Mouse (Mus musculus) lung, adult 2 months (tissue): ENCODE data around the gene Chst14.

Experiments used
- CTCF ChIP-seq: fragments of 200-500 bp; IDR thresholded peaks from 2 replicates; pipeline ENCODE4 v1.5.1; 2011; ENCODE audit warnings: mild to moderate bottlenecking, low read length, control low read depth; ENCODE audit not compliant: insufficient read depth
- POLR2A ChIP-seq: fragments of 200-500 bp; IDR thresholded peaks from 2 replicates; pipeline ENCODE4 v1.6.1; 2011; ENCODE audit warnings: low read depth, mild to moderate bottlenecking, control low read depth, low read length, borderline replicate concordance; ENCODE audit errors: extremely low read depth

GRCm38 (mm10) chr2:118914685-118915084 is 11.6 kb upstream of the Chst14 start:
- TF ChIP-seq CTCF (no peak), POLR2A (no peak)
